Mouse (Mus musculus) CH12.LX (cell line): ENCODE measurements at regions not wholly inside any gene's neighbourhood (a gene's known extent, or its start where the extent isn't known, plus 50 kb on each side); places are given as distances from the start of the nearest gene placed in this dataset.

ENCODE experiments used
- BHLHE40 ChIP-seq: IDR thresholded peaks from 2 replicates; pipeline ENCODE4 v1.6.1; 2011; ENCODE audit warnings: mild to moderate bottlenecking, low read depth, low read length, improper control_type of control experiment
- CTCF ChIP-seq, 2 experiments: IDR thresholded peaks in 1 of 2; conservative IDR thresholded peaks in 1 of 2; 2 replicates each; pipeline ENCODE4 v1.5.1; 2011 to 2012; ENCODE audit warnings: low read depth in 2 of 2, low read length in 2 of 2, improper control_type of control experiment in 1 of 2, inconsistent platforms in 1 of 2, mild to moderate bottlenecking in 1 of 2, moderate library complexity in 1 of 2
- E2F4 ChIP-seq: IDR thresholded peaks from 2 replicates; pipeline ENCODE4 v1.6.1; 2011; ENCODE audit warnings: low read depth, low read length, improper control_type of control experiment; ENCODE audit not compliant: insufficient replicate concordance
- ELF1 ChIP-seq: IDR thresholded peaks from 2 replicates; pipeline ENCODE4 v1.6.1; 2014; ENCODE audit warnings: low read depth, mild to moderate bottlenecking, inconsistent platforms, low read length, improper control_type of control experiment
- ETS1 ChIP-seq: conservative IDR thresholded peaks from 2 replicates; pipeline ENCODE4 v1.6.1; 2012; ENCODE audit warnings: low read depth, mild to moderate bottlenecking, inconsistent platforms, low read length, improper control_type of control experiment, moderate library complexity
- HCFC1 ChIP-seq: IDR thresholded peaks from 2 replicates; pipeline ENCODE4 v1.6.1; 2012; ENCODE audit warnings: low read depth, mild to moderate bottlenecking, inconsistent platforms, low read length, improper control_type of control experiment
- MEF2A ChIP-seq: IDR thresholded peaks from 2 replicates; pipeline ENCODE4 v1.6.1; 2014; ENCODE audit warnings: low read depth, mild to moderate bottlenecking, inconsistent platforms, low read length, improper control_type of control experiment, borderline replicate concordance
- POLR2A ChIP-seq: IDR thresholded peaks from 2 replicates; pipeline ENCODE4 v1.6.1; 2011; ENCODE audit warnings: low read depth, mild to moderate bottlenecking, improper control_type of control experiment, low read length
- RCOR1 ChIP-seq: conservative IDR thresholded peaks from 2 replicates; pipeline ENCODE4 v1.6.1; 2012; ENCODE audit warnings: low read depth, mild to moderate bottlenecking, inconsistent platforms, low read length, improper control_type of control experiment
- SMC3 ChIP-seq: IDR thresholded peaks from 2 replicates; pipeline ENCODE4 v1.6.1; 2011; ENCODE audit warnings: low read depth, low read length, improper control_type of control experiment
- TCF12 ChIP-seq: IDR thresholded peaks from 2 replicates; pipeline ENCODE4 v1.6.1; 2014; ENCODE audit warnings: low read depth, mild to moderate bottlenecking, inconsistent platforms, low read length, improper control_type of control experiment
- USF2 ChIP-seq: conservative IDR thresholded peaks from 2 replicates; pipeline ENCODE4 v1.6.1; 2011; ENCODE audit warnings: low read depth, low read length, improper control_type of control experiment
- ZNF384 ChIP-seq: IDR thresholded peaks from 2 replicates; pipeline ENCODE4 v1.6.1; 2012; ENCODE audit warnings: low read depth, low read length, improper control_type of control experiment, inconsistent platforms

- TF ChIP-seq CTCF (conservative IDR thresholded peaks at IDR 0.05 in 1 of 2, IDR thresholded peaks at IDR 0.05 in 1 of 2; ENCODE audit: low read depth in 2 of 2, low read length in 2 of 2) (no peak), ZNF384 (no peak), ETS1 (no peak), MEF2A (no peak), USF2 (no peak), POLR2A (no peak), E2F4 (no peak), HCFC1 (no peak), TCF12 (no peak), ELF1 (no peak), SMC3 (no peak), RCOR1 (no peak), BHLHE40 (no peak)
Measured at GRCm38 (mm10) chr1:89392711-89393110, 61.9 kb upstream of the Agap1 start.
